Comparison of ENCODE assay signal across 12 mouse cellular contexts in the genomic region with DNA sequence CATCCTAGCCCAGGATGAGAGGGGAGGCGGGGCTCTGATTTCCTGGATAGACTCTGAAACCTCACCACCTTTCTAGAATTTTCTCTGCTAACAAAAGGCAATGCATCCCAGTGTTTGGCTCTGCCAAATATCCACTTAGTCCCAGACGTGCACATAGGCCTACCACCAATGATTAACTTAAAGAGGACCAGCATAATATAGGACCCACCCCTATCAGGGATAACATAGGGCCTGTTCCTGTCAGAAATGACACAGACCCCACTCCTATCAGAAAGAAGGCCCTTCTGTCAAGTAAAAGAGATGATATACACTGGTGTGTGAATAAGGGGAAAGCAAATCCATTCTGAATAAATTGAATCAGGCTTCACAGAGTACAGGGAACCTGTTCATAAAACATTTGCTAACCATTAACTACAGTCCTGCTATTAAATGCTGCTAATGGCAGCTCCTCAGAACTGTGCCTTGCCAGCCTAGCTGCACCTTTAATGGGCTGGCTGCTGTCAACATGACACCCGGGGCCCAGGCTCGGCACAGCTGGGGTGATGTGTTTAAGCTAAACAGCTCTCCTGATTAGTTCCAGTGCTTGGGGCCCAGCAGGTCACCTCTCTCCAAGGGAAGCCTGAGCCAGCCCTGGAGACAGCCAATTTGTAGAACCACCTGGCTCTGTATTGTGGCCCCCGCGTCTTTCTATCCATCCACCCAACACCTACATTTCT.
DNase-seq lines count a peak whose midpoint lies in the region; ATAC-seq and TF ChIP-seq lines count a peak whose summit lies in the region.
"Had no signal": no experiment of that assay in that cellular context is flagged by ENCODE, and none has a peak within 500 bp of the region (broad histone marks: within the 10 kb centered on the region; RNA-seq: fewer than 3 reads in every experiment).

No protein-coding gene starts in this region.

- H3K27me3 ChIP-seq in forebrain, embryonic 14.5 days (replicated peaks; ENCODE audit: control insufficient read depth, insufficient read depth, low read length), result no peaks in the 10 kb centered on the region
- H3K27me3 ChIP-seq in forebrain, embryonic 11.5 days (ENCODE audit: control insufficient read depth, insufficient read depth, low read length), result no peaks in the 10 kb centered on the region
- no peaks in the 10 kb centered on the region for H3K27me3 ChIP-seq in kidney, adult 2 months (replicated peaks; ENCODE audit: control insufficient read depth, insufficient read depth, low read length)
- H3K27me3 ChIP-seq in limb, embryonic 14.5 days (ENCODE audit: control insufficient read depth, insufficient read depth, low read length), result no peaks in the 10 kb centered on the region
- H3K27me3 ChIP-seq: embryonic facial prominence, embryonic 13.5 days; limb, embryonic 15.5 days had no signal

- peak; percentile 23; the same call in 1 of the 2 replicates for ATAC-seq in forebrain, embryonic 14.5 days
- no peak for ATAC-seq in forebrain, embryonic 11.5 days (replicated peaks; ENCODE audit: low FRiP score)
- 0 out of 2 replicates have a peak, but pooled peaks have one; percentile 34 for ATAC-seq in limb, embryonic 14.5 days (ENCODE audit: low FRiP score, low read depth)

- peak; percentile 28 for DNase-seq in forebrain, embryonic 14.5 days (ENCODE audit: low spot score)
- no peak for DNase-seq in forebrain, embryonic 11.5 days (ENCODE audit: low spot score)
- DNase-seq in embryo, embryonic 10.5 days (ENCODE audit: low spot score), result peak; percentile 34
- peak; percentile 87 for DNase-seq in kidney, adult 2 months
- DNase-seq in limb, embryonic 14.5 days (ENCODE audit: low spot score), result peak; percentile 23
- DNase-seq in gastrocnemius, adult 8-10 months (ENCODE audit: low spot score in 2 of 2), result no peak
- DNase-seq in adrenal gland, postnatal 14 days, result no peak
- DNase-seq in ovary, postnatal 14 days (ENCODE audit: low spot score), result no peak
- DNase-seq: gastrocnemius, postnatal 14 days had no signal

- H3K9me3 ChIP-seq in forebrain, embryonic 14.5 days (replicated peaks; ENCODE audit: control insufficient read depth, low read length), result no peaks in the 10 kb centered on the region
- no peaks in the 10 kb centered on the region for H3K9me3 ChIP-seq in forebrain, embryonic 11.5 days (ENCODE audit: control insufficient read depth, low read length)
- no peaks in the 10 kb centered on the region for H3K9me3 ChIP-seq in limb, embryonic 14.5 days (ENCODE audit: control insufficient read depth, low read length)
- H3K9me3 ChIP-seq: embryonic facial prominence, embryonic 13.5 days; limb, embryonic 15.5 days had no signal

- no peak overlapping the region for H3K27ac ChIP-seq in forebrain, embryonic 14.5 days (ENCODE audit: low read depth, low read length)
- H3K27ac ChIP-seq in forebrain, embryonic 11.5 days (ENCODE audit: low read depth, low read length), result no peak overlapping the region
- H3K27ac ChIP-seq in kidney, adult 2 months (ENCODE audit: insufficient read depth, low read depth, low read length), result peak overlapping the region; percentile 44
- H3K27ac ChIP-seq in limb, embryonic 14.5 days (replicated peaks; ENCODE audit: low read depth, low read length), result no peak overlapping the region
- H3K27ac ChIP-seq: embryonic facial prominence, embryonic 13.5 days; limb, embryonic 15.5 days; macrophage had no signal

- H3K9ac ChIP-seq in forebrain, embryonic 14.5 days (ENCODE audit: low read length), result no peak overlapping the region
- H3K9ac ChIP-seq in forebrain, embryonic 11.5 days (ENCODE audit: low read length), result no peak overlapping the region
- H3K9ac ChIP-seq in limb, embryonic 14.5 days (ENCODE audit: low read depth, low read length, severe bottlenecking), result no peak overlapping the region
- H3K9ac ChIP-seq: embryonic facial prominence, embryonic 13.5 days; limb, embryonic 15.5 days had no signal

- no peak for TF ChIP-seq CTCF in kidney, adult 2 months (conservative IDR thresholded peaks at IDR 0.05; ENCODE audit: insufficient read depth, insufficient read length, low read depth, low read length)

- TF ChIP-seq POLR2A in kidney, adult 2 months (IDR thresholded peaks at IDR 0.05; ENCODE audit: low read depth, low read length), result no peak
- no peak for TF ChIP-seq POLR2A in limb, embryonic 14.5 days (IDR thresholded peaks at IDR 0.05; ENCODE audit: borderline replicate concordance, extremely low read depth, insufficient read depth, insufficient read length)

- no peak overlapping the region for H3K4me3 ChIP-seq in forebrain, embryonic 14.5 days (ENCODE audit: low read depth, low read length)
- no peak overlapping the region for H3K4me3 ChIP-seq in forebrain, embryonic 11.5 days (ENCODE audit: low read depth, low read length)
- peak overlapping the region; percentile 11 for H3K4me3 ChIP-seq in kidney, adult 2 months (ENCODE audit: insufficient read depth, low read depth, low read length)
- H3K4me3 ChIP-seq in limb, embryonic 14.5 days (replicated peaks; ENCODE audit: low read length), result no peak overlapping the region
- H3K4me3 ChIP-seq: embryonic facial prominence, embryonic 13.5 days; limb, embryonic 15.5 days had no signal

- H3K4me2 ChIP-seq in forebrain, embryonic 14.5 days (ENCODE audit: low read length), result no peak overlapping the region
- H3K4me2 ChIP-seq in forebrain, embryonic 11.5 days (ENCODE audit: low read depth, low read length, severe bottlenecking), result no peak overlapping the region
- H3K4me2 ChIP-seq in limb, embryonic 14.5 days (replicated peaks; ENCODE audit: low read depth, low read length, severe bottlenecking), result no peak overlapping the region
- H3K4me2 ChIP-seq: embryonic facial prominence, embryonic 13.5 days; limb, embryonic 15.5 days had no signal

- peaks cover under 1% of the 10 kb centered on the region for H3K4me1 ChIP-seq in forebrain, embryonic 14.5 days (ENCODE audit: control insufficient read depth, insufficient read depth, low read length)
- no peaks in the 10 kb centered on the region for H3K4me1 ChIP-seq in forebrain, embryonic 11.5 days (replicated peaks; ENCODE audit: control insufficient read depth, insufficient read depth, low read length)
- peaks cover 31% of the 10 kb centered on the region for H3K4me1 ChIP-seq in kidney, adult 2 months (ENCODE audit: control insufficient read depth, insufficient read depth, low read length)
- peaks cover 9% of the 10 kb centered on the region; the same call in 1 of the 2 replicates for H3K4me1 ChIP-seq in limb, embryonic 14.5 days (ENCODE audit: control insufficient read depth, insufficient read depth, low read length)
- H3K4me1 ChIP-seq: embryonic facial prominence, embryonic 13.5 days; limb, embryonic 15.5 days had no signal

- no peaks in the 10 kb centered on the region for H3K36me3 ChIP-seq in forebrain, embryonic 14.5 days (ENCODE audit: control insufficient read depth, insufficient read depth, low read length)
- H3K36me3 ChIP-seq in forebrain, embryonic 11.5 days (ENCODE audit: control insufficient read depth, insufficient read depth, low read length), result no peaks in the 10 kb centered on the region
- H3K36me3 ChIP-seq in kidney, adult 2 months (ENCODE audit: control insufficient read depth, insufficient read depth, low read length), result no peaks in the 10 kb centered on the region
- no peaks in the 10 kb centered on the region for H3K36me3 ChIP-seq in limb, embryonic 14.5 days (ENCODE audit: control insufficient read depth, insufficient read depth, low read length)
- H3K36me3 ChIP-seq: embryonic facial prominence, embryonic 13.5 days; limb, embryonic 15.5 days had no signal

- 31% methylated on average over 6 of the region's 6 CpGs for WGBS in forebrain, embryonic 14.5 days
- WGBS in forebrain, embryonic 11.5 days, result 33% methylated on average over 6 of the region's 6 CpGs
- WGBS in kidney, adult 2 months, result 26% methylated on average over 6 of the region's 6 CpGs
- 20% methylated on average over 6 of the region's 6 CpGs for WGBS in limb, embryonic 14.5 days

Comparison
In these comparisons a context has a peak if more than half of its experiments do, and no peak if none do; other contexts are left out.
1. DNase-seq: peak in forebrain, embryonic 14.5 days (single experiment), embryo, embryonic 10.5 days (single experiment), kidney, adult 2 months (single experiment) and limb, embryonic 14.5 days (single experiment); none in forebrain, embryonic 11.5 days (single experiment), gastrocnemius, adult 8-10 months (0 of 2), adrenal gland, postnatal 14 days (single experiment) and ovary, postnatal 14 days (single experiment).